ENCODE assay signal across 9 mouse cellular contexts in the genomic region with DNA sequence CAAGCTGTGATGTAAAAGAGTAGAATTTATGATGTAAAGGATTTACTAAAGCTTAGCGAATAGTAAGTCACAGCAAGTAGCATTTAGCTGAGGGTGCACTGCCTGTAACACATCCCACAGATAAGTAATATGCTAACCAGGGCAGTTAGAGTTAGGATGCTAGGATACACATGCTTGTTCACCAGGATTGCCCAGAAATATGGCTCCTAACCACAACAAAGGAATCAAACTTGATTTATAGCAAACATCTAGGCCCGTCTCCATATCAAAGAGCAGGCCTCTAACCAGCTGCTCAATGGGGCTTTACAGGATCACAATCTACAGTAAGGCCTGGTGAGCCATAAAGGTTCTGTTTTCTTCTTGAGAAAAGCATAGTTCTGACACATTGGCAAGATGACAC. TPM values are rescaled to one million over a fixed set of nuclear protein-coding genes. Genes with fewer than 3 reads are reported as not detected.
A peak's percentile ranks its signal among the peaks of the same experiment; 100 is the strongest.
DNase-seq lines count a peak whose midpoint lies in the region; ATAC-seq and TF ChIP-seq lines count a peak whose summit lies in the region.
"Not testable (repeated sequence)": the region's sequence is repeated elsewhere in the genome, so short reads cannot be mapped to it uniquely, and the experiment has no call there.
"Had no signal": no experiment of that assay in that cellular context is flagged by ENCODE, and none has a peak within 500 bp of the region (broad histone marks: within the 10 kb centered on the region; RNA-seq: fewer than 3 reads in every experiment).

No protein-coding gene starts in this region.

- TF ChIP-seq CTCF in ES-Bruce4 (IDR thresholded peaks at IDR 0.05; ENCODE audit: low read depth, low read length); kidney, postnatal 0 days (IDR thresholded peaks at IDR 0.05; ENCODE audit: low read depth): not testable (repeated sequence)

- not testable (repeated sequence) for ATAC-seq in forebrain, embryonic 15.5 days (replicated peaks); hindbrain, embryonic 12.5 days (ENCODE audit: low FRiP score); kidney, postnatal 0 days (replicated peaks; ENCODE audit: low FRiP score, low read depth); liver, embryonic 16.5 days (ENCODE audit: low read depth); midbrain, embryonic 16.5 days

- TF ChIP-seq POLR2A in ES-Bruce4 (IDR thresholded peaks at IDR 0.05; ENCODE audit: insufficient read depth, low read length), result not testable (repeated sequence)

- peak; percentile 4 for DNase-seq in embryo, embryonic 10.5 days (ENCODE audit: low spot score)
- DNase-seq in kidney, postnatal 0 days (ENCODE audit: low spot score), result peak; percentile 27
- peak; percentile 10 for DNase-seq in thymus, postnatal 0 days (ENCODE audit: low spot score)

- H3K9ac ChIP-seq in ES-Bruce4 (ENCODE audit: low read depth, poor library complexity, severe bottlenecking), result peak overlapping the region; percentile 71
- peak overlapping the region; percentile 64 for H3K9ac ChIP-seq in forebrain, embryonic 15.5 days (replicated peaks)
- peak overlapping the region; percentile 58 for H3K9ac ChIP-seq in hindbrain, embryonic 12.5 days
- peak overlapping the region; percentile 49; the same call in 1 of the 2 replicates for H3K9ac ChIP-seq in kidney, postnatal 0 days (ENCODE audit: low read depth, low read length)
- H3K9ac ChIP-seq in liver, embryonic 16.5 days (ENCODE audit: low read depth, low read length), result not testable (repeated sequence)
- H3K9ac ChIP-seq in midbrain, embryonic 16.5 days (ENCODE audit: low read depth, low read length), result peak overlapping the region; percentile 60

- not testable (repeated sequence) for TF ChIP-seq EP300 in ES-Bruce4 (IDR thresholded peaks at IDR 0.05; ENCODE audit: insufficient read depth, low read depth, low read length)

- H3K27me3 ChIP-seq in ES-Bruce4 (ENCODE audit: control insufficient read depth, insufficient read depth, low read length, poor library complexity, severe bottlenecking); forebrain, embryonic 15.5 days; hindbrain, embryonic 12.5 days; kidney, postnatal 0 days (ENCODE audit: insufficient read depth, low read length); liver, embryonic 16.5 days (ENCODE audit: control insufficient read depth, insufficient read depth, low read depth, low read length); midbrain, embryonic 16.5 days (ENCODE audit: control insufficient read depth, insufficient read depth, low read depth, low read length): not testable (repeated sequence)

- not testable (repeated sequence) for H3K36me3 ChIP-seq in ES-Bruce4 (ENCODE audit: control insufficient read depth, insufficient read depth, low read length, poor library complexity, severe bottlenecking); forebrain, embryonic 15.5 days; hindbrain, embryonic 12.5 days; kidney, postnatal 0 days (ENCODE audit: insufficient read depth, low read length); liver, embryonic 16.5 days (ENCODE audit: control insufficient read depth, insufficient read depth); midbrain, embryonic 16.5 days (ENCODE audit: control insufficient read depth, insufficient read depth, low read length)

- H3K4me2 ChIP-seq in forebrain, embryonic 15.5 days (replicated peaks), result peak overlapping the region; percentile 67
- peak overlapping the region; percentile 53 for H3K4me2 ChIP-seq in hindbrain, embryonic 12.5 days (replicated peaks)
- H3K4me2 ChIP-seq in kidney, postnatal 0 days (ENCODE audit: low read length), result peak overlapping the region; percentile 53
- peak overlapping the region; percentile 55 for H3K4me2 ChIP-seq in liver, embryonic 16.5 days (ENCODE audit: low read depth, low read length)
- peak overlapping the region; percentile 59 for H3K4me2 ChIP-seq in midbrain, embryonic 16.5 days (ENCODE audit: low read length)

- H3K27ac ChIP-seq in ES-Bruce4 (ENCODE audit: insufficient read depth, low read length); forebrain, embryonic 15.5 days (replicated peaks); hindbrain, embryonic 12.5 days; kidney, postnatal 0 days; liver, embryonic 16.5 days (ENCODE audit: low read length); midbrain, embryonic 16.5 days (ENCODE audit: low read length): not testable (repeated sequence)

- WGBS in forebrain, embryonic 15.5 days, result 18% methylated on average over 2 of the region's 2 CpGs
- 18% methylated on average over 2 of the region's 2 CpGs for WGBS in hindbrain, embryonic 12.5 days
- WGBS in kidney, postnatal 0 days, result 9% methylated on average over 2 of the region's 2 CpGs
- 3% methylated on average over 2 of the region's 2 CpGs for WGBS in liver, embryonic 16.5 days (ENCODE audit: insufficient replicate concordance)
- 10% methylated on average over 2 of the region's 2 CpGs for WGBS in midbrain, embryonic 16.5 days

- H3K4me3 ChIP-seq in ES-Bruce4 (ENCODE audit: low read depth, low read length), result peak overlapping the region; percentile 50; the same call in 1 of the 2 replicates
- H3K4me3 ChIP-seq in forebrain, embryonic 15.5 days, result peak overlapping the region; percentile 60
- H3K4me3 ChIP-seq in hindbrain, embryonic 12.5 days, result peak overlapping the region; percentile 44
- H3K4me3 ChIP-seq in kidney, postnatal 0 days (replicated peaks; ENCODE audit: low read depth, low read length), result peak overlapping the region; percentile 50
- peak overlapping the region; percentile 67 for H3K4me3 ChIP-seq in liver, embryonic 16.5 days (ENCODE audit: low read depth, low read length)
- peak overlapping the region; percentile 54 for H3K4me3 ChIP-seq in midbrain, embryonic 16.5 days (ENCODE audit: low read depth, low read length)

- H3K9me3 ChIP-seq in ES-Bruce4 (replicated peaks; ENCODE audit: control insufficient read depth, insufficient read depth, low read length, poor library complexity, severe bottlenecking), result peaks cover 11% of the 10 kb centered on the region; the same call in 1 of the 2 replicates
- H3K9me3 ChIP-seq in forebrain, embryonic 15.5 days; hindbrain, embryonic 12.5 days (replicated peaks); kidney, postnatal 0 days (replicated peaks; ENCODE audit: low read length); liver, embryonic 16.5 days (replicated peaks; ENCODE audit: control insufficient read depth, low read length); midbrain, embryonic 16.5 days (replicated peaks; ENCODE audit: control insufficient read depth, low read length, poor library complexity, severe bottlenecking): not testable (repeated sequence)

- not testable (repeated sequence) for H3K4me1 ChIP-seq in ES-Bruce4 (ENCODE audit: control insufficient read depth, insufficient read depth, low read length); hindbrain, embryonic 12.5 days; kidney, postnatal 0 days (replicated peaks; ENCODE audit: insufficient read depth, low read length); liver, embryonic 16.5 days (ENCODE audit: control insufficient read depth, low read depth, low read length); midbrain, embryonic 16.5 days (ENCODE audit: control insufficient read depth, insufficient read depth, low read length)
- peaks cover 11% of the 10 kb centered on the region for H3K4me1 ChIP-seq in forebrain, embryonic 15.5 days

RNA-seq across cellular contexts. Expression of gene Gm15446, which starts 0.9 kb away (rescaled TPM):
- polyA plus RNA-seq in ES-Bruce4 (2011; ENCODE audit: insufficient read depth, insufficient read length, low read depth, missing spikeins), result 35.0 and 53.8 TPM in 2 replicates
- polyA plus RNA-seq in forebrain, embryonic 15.5 days (2015; fragmentation: Nextera tagmentation; extraction: Ambion mirVana), result 0.43 and 0.61 TPM in 2 replicates
- polyA plus RNA-seq in hindbrain, embryonic 12.5 days (2016; fragmentation: Nextera tagmentation; extraction: Ambion mirVana), result 0.52 and 0.53 TPM in 2 replicates
- 0.71 and 0.95 TPM in 2 replicates for polyA plus RNA-seq in kidney, postnatal 0 days (2015; fragmentation: Nextera tagmentation; extraction: Ambion mirVana)
- polyA plus RNA-seq in liver, embryonic 16.5 days (2015; fragmentation: Nextera tagmentation; extraction: Ambion mirVana), result 0.11 and 0.14 TPM in 2 replicates
- polyA plus RNA-seq in midbrain, embryonic 16.5 days (2015; fragmentation: Nextera tagmentation; extraction: Ambion mirVana), result 0.28 and 0.44 TPM in 2 replicates
- 1.2 and 1.5 TPM in 2 replicates for polyA plus RNA-seq in thymus, postnatal 0 days (2015; fragmentation: Nextera tagmentation; extraction: Ambion mirVana)
- polyA plus RNA-seq: cortical plate, adult 2 months had no signal

Comparison
In these comparisons a context has a peak if more than half of its experiments do, and no peak if none do; other contexts are left out.
1. RNA of gene Gm15446, which starts 0.9 kb away (polyA plus RNA-seq): 35.0 to 53.8 TPM in ES-Bruce4; 1.2 to 1.5 TPM in thymus, postnatal 0 days, 0.71 to 0.95 TPM in kidney, postnatal 0 days, 0.52 to 0.53 TPM in hindbrain, embryonic 12.5 days, 0.43 to 0.61 TPM in forebrain, embryonic 15.5 days, 0.28 to 0.44 TPM in midbrain, embryonic 16.5 days and 0.11 to 0.14 TPM in liver, embryonic 16.5 days; every median in the first group is over 10 times any median in the second.
2. Peak in every context shown above with its lines, with median percentiles within 50 percentile points of each other: H3K4me3 ChIP-seq, DNase-seq and H3K4me2 ChIP-seq.